Mouse (Mus musculus): ENCODE results near the gene Pus10.
"Not testable (repeated sequence)": the region's sequence is repeated elsewhere in the genome, so short reads cannot be mapped to it uniquely, and the experiment has no call there.

Pus10 gene

DNA sequence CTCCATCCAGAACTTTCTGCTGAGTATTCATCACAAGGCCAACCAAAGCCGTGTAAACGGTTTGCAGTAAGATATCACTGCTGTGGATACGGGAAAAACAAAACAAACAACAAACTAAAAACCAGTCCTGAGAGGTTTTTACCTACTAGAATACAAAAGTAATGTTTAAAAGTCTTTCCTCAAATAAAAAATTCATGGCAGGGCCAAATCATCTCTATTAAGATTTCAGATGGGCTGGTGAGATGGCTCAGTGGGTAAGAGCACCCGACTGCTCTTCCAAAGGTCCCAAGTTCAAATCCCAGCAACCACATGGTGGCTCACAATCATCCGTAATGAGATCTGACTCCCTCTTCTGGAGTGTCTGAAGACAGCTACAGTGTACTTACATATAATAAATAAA lies 101.9 kb downstream of the Pus10 start:
- DNase-seq: not testable (repeated sequence)

- DNase-seq: no peak
Measured at GRCm38 (mm10) chr11:23767928-23768327, 102.5 kb downstream of the Pus10 start.

GRCm38 (mm10) chr11:23769033-23769432 lies 103.6 kb downstream of the Pus10 start:
- no peak for DNase-seq

DNA sequence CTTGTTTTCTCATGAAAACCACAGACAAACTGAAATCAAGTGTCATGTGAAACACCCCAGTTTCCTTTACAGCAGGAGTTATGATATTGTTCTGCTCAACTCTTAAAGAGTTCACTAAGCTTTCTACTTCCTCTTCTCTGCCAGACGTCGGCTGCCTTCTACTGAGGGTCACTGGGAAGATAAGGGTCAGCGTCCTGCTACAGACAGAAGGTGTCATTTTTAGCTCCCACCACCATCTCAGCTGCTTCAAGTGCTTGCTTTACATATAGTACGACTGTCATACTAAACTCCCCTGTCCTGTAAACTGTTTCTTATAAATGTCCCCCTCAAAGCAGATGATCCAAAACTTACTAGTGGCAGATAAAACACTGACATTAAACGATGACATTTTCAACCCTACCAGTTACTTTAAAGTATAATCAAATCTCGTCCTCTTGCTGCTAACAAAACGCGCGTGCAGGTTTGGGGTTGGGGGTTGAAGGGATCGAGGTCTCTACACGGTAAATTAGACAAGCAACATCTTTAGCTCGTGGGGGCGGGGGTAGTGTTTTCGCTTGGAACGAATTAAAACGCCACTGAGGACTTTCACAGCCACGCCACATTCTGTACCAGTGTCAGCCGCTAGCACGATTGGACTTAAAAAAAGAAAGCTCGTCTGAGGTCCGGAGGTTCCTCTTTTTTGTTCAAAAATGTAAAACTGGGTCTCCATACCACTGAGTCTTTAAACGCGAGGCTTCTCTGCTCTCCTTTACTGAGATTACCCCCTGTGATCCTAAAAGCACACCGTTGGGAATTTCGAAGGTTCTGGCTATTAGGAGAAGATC lies 104.4 kb downstream of the Pus10 start:
- DNase-seq: peak; percentile 11

GRCm38 (mm10) chr11:23770510-23770759 lies 105.0 kb downstream of the Pus10 start:
- no peak for DNase-seq

DNA sequence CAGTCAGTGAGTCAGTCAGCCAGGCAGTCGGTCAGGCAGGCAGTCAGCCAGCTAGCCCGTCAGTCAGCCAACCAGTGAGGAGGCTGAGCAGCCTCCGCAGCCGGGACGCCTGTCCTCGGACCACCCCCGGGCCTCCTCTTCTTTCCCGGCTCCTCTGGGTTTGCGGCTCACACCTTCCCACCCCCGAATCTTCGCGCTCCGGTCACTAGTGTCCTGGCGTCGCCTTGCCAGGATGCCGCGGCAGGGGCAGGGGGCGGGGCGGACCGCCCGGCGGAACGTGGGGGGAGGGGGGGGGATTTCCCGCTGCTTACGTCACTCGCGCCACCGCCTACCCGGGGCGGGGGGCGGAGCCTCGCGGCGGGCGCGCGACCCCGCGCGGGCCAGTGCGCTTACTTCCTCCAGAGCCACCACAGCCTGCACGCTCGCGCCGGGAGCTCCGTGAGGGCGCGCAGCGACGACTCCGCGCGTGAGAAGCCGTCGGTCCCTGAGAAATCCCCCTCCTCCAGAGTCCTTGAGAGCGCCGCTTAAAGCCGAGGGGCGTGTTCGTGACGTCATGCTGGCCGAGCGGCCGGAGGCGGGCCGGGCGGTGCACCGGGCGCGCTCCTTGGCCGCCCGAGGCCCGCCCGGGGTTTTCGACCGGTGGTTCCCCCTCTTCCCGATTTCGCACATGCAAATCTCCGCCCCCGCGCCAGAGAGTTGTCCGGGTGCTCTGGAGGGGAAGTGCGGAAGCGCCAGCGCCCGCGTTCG lies 105.5 kb downstream of the Pus10 start, which contains the start of gene Rel:
Rel (minus strand) TSS at position 211 of the 747 bp plus-strand sequence.
- peak; percentile 91 to 92 for DNase-seq

- no peak for DNase-seq
Measured at GRCm38 (mm10) chr11:23771507-23772097, 106.1 kb downstream of the Pus10 start.

GRCm38 (mm10) chr11:23772471-23772870 lies 107.0 kb downstream of the Pus10 start:
- DNase-seq: no peak

GRCm38 (mm10) chr11:23778787-23779201 lies 113.3 kb downstream of the Pus10 start:
- no peak for DNase-seq

DNA sequence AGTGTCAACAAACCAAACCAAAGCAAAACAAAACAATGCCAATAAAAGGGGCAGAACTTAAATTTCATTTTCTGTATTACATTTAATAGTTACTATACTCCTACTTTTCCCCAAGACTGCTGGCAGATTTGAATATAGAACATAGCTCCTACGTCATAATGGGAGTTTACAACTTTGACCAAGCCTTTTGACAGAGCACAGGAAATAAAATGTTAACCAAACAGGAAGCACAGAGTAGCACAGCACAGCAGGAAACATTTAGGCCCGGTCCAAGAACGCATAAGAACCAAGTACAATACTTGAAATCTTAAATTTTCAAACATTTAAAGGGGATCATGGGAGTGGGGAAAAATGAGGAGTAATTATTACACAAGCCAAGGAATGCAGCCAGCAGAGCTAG lies 116.6 kb downstream of the Pus10 start:
- no peak for DNase-seq

Measured in kidney, adult 8-10 months (tissue).